Mouse (Mus musculus): ENCODE measurements around the gene Kazn. TPM values are rescaled to one million over a fixed set of nuclear protein-coding genes. Genes with fewer than 3 reads are reported as not detected.

Gene Kazn
- polyA plus RNA-seq, 1 experiment from 2014 or later, result 12.9 TPM

GRCm38 (mm10) chr4:142180874-142181273, 58.3 kb downstream of the Kazn start:
- no peaks in the 10 kb centered on the region for H3K27me3 ChIP-seq (ENCODE audit: control insufficient read depth, insufficient read depth, low read length)
- H3K4me3 ChIP-seq (ENCODE audit: low read length), result no peak overlapping the region
- peaks cover 33% of the 10 kb centered on the region for H3K4me1 ChIP-seq (ENCODE audit: control insufficient read depth, insufficient read depth, low read length)
- H3K9ac ChIP-seq (ENCODE audit: low read depth, low read length), result no peak overlapping the region
- H3K9me3 ChIP-seq (ENCODE audit: control insufficient read depth, low read length), result no peaks in the 10 kb centered on the region; the same call in 1 of the 2 replicates
- WGBS, result 67% methylated on average over 9 of the region's 9 CpGs
- no peak overlapping the region for H3K4me2 ChIP-seq (replicated peaks; ENCODE audit: low read depth, low read length)
- ATAC-seq (ENCODE audit: low FRiP score, low TSS enrichment), result no peak
- H3K27ac ChIP-seq (ENCODE audit: low read depth, low read length), result peak overlapping the region; percentile 73
- no peaks in the 10 kb centered on the region for H3K36me3 ChIP-seq (ENCODE audit: control insufficient read depth, insufficient read depth, low read length)

- Histone ChIP-seq H3K36me3 (ENCODE audit: control insufficient read depth, insufficient read depth, low read length) (no peaks in the 10 kb centered on the region), H3K4me1 (ENCODE audit: control insufficient read depth, insufficient read depth, low read length) (peaks cover 36% of the 10 kb centered on the region), H3K9ac (ENCODE audit: low read depth, low read length) (no peak overlapping the region), H3K4me2 (replicated peaks; ENCODE audit: low read depth, low read length) (no peak overlapping the region), H3K4me3 (ENCODE audit: low read length) (no peak overlapping the region), H3K9me3 (ENCODE audit: control insufficient read depth, low read length) (no peaks in the 10 kb centered on the region; the same call in 1 of the 2 replicates), H3K27me3 (ENCODE audit: control insufficient read depth, insufficient read depth, low read length) (no peaks in the 10 kb centered on the region), H3K27ac (ENCODE audit: low read depth, low read length) (peak overlapping the region; percentile 73)
- peak; percentile 62 for ATAC-seq (ENCODE audit: low FRiP score, low TSS enrichment)
- 6% methylated on average over 3 of the region's 3 CpGs for WGBS
These were observed 58.9 kb downstream of the Kazn start for GRCm38 (mm10) chr4:142180289-142180688.

- Histone ChIP-seq H3K27me3 (ENCODE audit: control insufficient read depth, insufficient read depth, low read length) (no peaks in the 10 kb centered on the region), H3K36me3 (ENCODE audit: control insufficient read depth, insufficient read depth, low read length) (no peaks in the 10 kb centered on the region), H3K4me2 (replicated peaks; ENCODE audit: low read depth, low read length) (no peak overlapping the region), H3K4me3 (ENCODE audit: low read length) (no peak overlapping the region), H3K9me3 (ENCODE audit: control insufficient read depth, low read length) (no peaks in the 10 kb centered on the region; the same call in 1 of the 2 replicates), H3K27ac (ENCODE audit: low read depth, low read length) (peak overlapping the region; percentile 73), H3K9ac (ENCODE audit: low read depth, low read length) (no peak overlapping the region), H3K4me1 (ENCODE audit: control insufficient read depth, insufficient read depth, low read length) (peaks cover 43% of the 10 kb centered on the region)
- 31% methylated on average over 13 of the region's 13 CpGs for WGBS
- ATAC-seq (ENCODE audit: low FRiP score, low TSS enrichment), result peak; percentile 21; the same call in 1 of the 2 replicates
These were observed 59.7 kb downstream of the Kazn start for GRCm38 (mm10) chr4:142179531-142179930.

GRCm38 (mm10) chr4:142176732-142177131, 62.5 kb downstream of the Kazn start:
- Histone ChIP-seq H3K4me1 (ENCODE audit: control insufficient read depth, insufficient read depth, low read length) (peaks cover 63% of the 10 kb centered on the region), H3K9ac (ENCODE audit: low read depth, low read length) (no peak overlapping the region), H3K9me3 (ENCODE audit: control insufficient read depth, low read length) (no peaks in the 10 kb centered on the region; the same call in 1 of the 2 replicates), H3K4me3 (ENCODE audit: low read length) (no peak overlapping the region), H3K36me3 (ENCODE audit: control insufficient read depth, insufficient read depth, low read length) (no peaks in the 10 kb centered on the region), H3K4me2 (replicated peaks; ENCODE audit: low read depth, low read length) (no peak overlapping the region), H3K27ac (ENCODE audit: low read depth, low read length) (no peak overlapping the region), H3K27me3 (ENCODE audit: control insufficient read depth, insufficient read depth, low read length) (no peaks in the 10 kb centered on the region)
- ATAC-seq (ENCODE audit: low FRiP score, low TSS enrichment), result no peak
- WGBS, result 88% methylated on average over 3 of the region's 3 CpGs

- no peak overlapping the region for H3K4me3 ChIP-seq (ENCODE audit: low read length)
- no peaks in the 10 kb centered on the region for H3K36me3 ChIP-seq (ENCODE audit: control insufficient read depth, insufficient read depth, low read length)
- H3K4me1 ChIP-seq (ENCODE audit: control insufficient read depth, insufficient read depth, low read length), result peaks cover 45% of the 10 kb centered on the region
- no peaks in the 10 kb centered on the region for H3K27me3 ChIP-seq (ENCODE audit: control insufficient read depth, insufficient read depth, low read length)
- no peaks in the 10 kb centered on the region; the same call in 1 of the 2 replicates for H3K9me3 ChIP-seq (ENCODE audit: control insufficient read depth, low read length)
- peak overlapping the region; percentile 70 for H3K27ac ChIP-seq (ENCODE audit: low read depth, low read length)
- H3K4me2 ChIP-seq (replicated peaks; ENCODE audit: low read depth, low read length), result no peak overlapping the region
- H3K9ac ChIP-seq (ENCODE audit: low read depth, low read length), result no peak overlapping the region
- peak; percentile 51 for ATAC-seq (ENCODE audit: low FRiP score, low TSS enrichment)
- 20% methylated on average over 6 of the region's 6 CpGs for WGBS
These were observed 65.2 kb downstream of the Kazn start for GRCm38 (mm10) chr4:142173981-142174485.

GRCm38 (mm10) chr4:142172942-142173341, 66.3 kb downstream of the Kazn start:
- ATAC-seq (ENCODE audit: low FRiP score, low TSS enrichment), result no peak
- Histone ChIP-seq H3K4me3 (ENCODE audit: low read length) (no peak overlapping the region), H3K27me3 (ENCODE audit: control insufficient read depth, insufficient read depth, low read length) (no peaks in the 10 kb centered on the region), H3K36me3 (ENCODE audit: control insufficient read depth, insufficient read depth, low read length) (no peaks in the 10 kb centered on the region), H3K4me2 (replicated peaks; ENCODE audit: low read depth, low read length) (no peak overlapping the region), H3K4me1 (ENCODE audit: control insufficient read depth, insufficient read depth, low read length) (peaks cover 46% of the 10 kb centered on the region), H3K9ac (ENCODE audit: low read depth, low read length) (no peak overlapping the region), H3K9me3 (ENCODE audit: control insufficient read depth, low read length) (no peaks in the 10 kb centered on the region; the same call in 1 of the 2 replicates), H3K27ac (ENCODE audit: low read depth, low read length) (peak overlapping the region; percentile 70; the same call in 1 of the 2 replicates)
- 87% methylated on average over 4 of the region's 4 CpGs for WGBS

GRCm38 (mm10) chr4:142171788-142172497, 67.3 kb downstream of the Kazn start:
- Histone ChIP-seq H3K4me1 (ENCODE audit: control insufficient read depth, insufficient read depth, low read length) (peaks cover 46% of the 10 kb centered on the region), H3K9ac (ENCODE audit: low read depth, low read length) (no peak overlapping the region), H3K36me3 (ENCODE audit: control insufficient read depth, insufficient read depth, low read length) (no peaks in the 10 kb centered on the region), H3K27ac (ENCODE audit: low read depth, low read length) (no peak overlapping the region), H3K27me3 (ENCODE audit: control insufficient read depth, insufficient read depth, low read length) (no peaks in the 10 kb centered on the region), H3K9me3 (ENCODE audit: control insufficient read depth, low read length) (no peaks in the 10 kb centered on the region; the same call in 1 of the 2 replicates), H3K4me3 (ENCODE audit: low read length) (no peak overlapping the region), H3K4me2 (replicated peaks; ENCODE audit: low read depth, low read length) (no peak overlapping the region)
- no peak for ATAC-seq (ENCODE audit: low FRiP score, low TSS enrichment)
- 83% methylated on average over 7 of the region's 8 CpGs for WGBS

GRCm38 (mm10) chr4:142170882-142171768, 68.1 kb downstream of the Kazn start:
- H3K4me3 ChIP-seq (ENCODE audit: low read length), result no peak overlapping the region
- H3K9ac ChIP-seq (ENCODE audit: low read depth, low read length), result no peak overlapping the region
- H3K4me2 ChIP-seq (replicated peaks; ENCODE audit: low read depth, low read length), result no peak overlapping the region
- no peak for ATAC-seq (ENCODE audit: low FRiP score, low TSS enrichment)
- WGBS, result 59% methylated on average over 18 of the region's 18 CpGs
- H3K36me3 ChIP-seq (ENCODE audit: control insufficient read depth, insufficient read depth, low read length), result no peaks in the 10 kb centered on the region
- H3K27ac ChIP-seq (ENCODE audit: low read depth, low read length), result peak overlapping the region; percentile 19; the same call in 1 of the 2 replicates
- no peaks in the 10 kb centered on the region for H3K27me3 ChIP-seq (ENCODE audit: control insufficient read depth, insufficient read depth, low read length)
- H3K9me3 ChIP-seq (ENCODE audit: control insufficient read depth, low read length), result no peaks in the 10 kb centered on the region
- H3K4me1 ChIP-seq (ENCODE audit: control insufficient read depth, insufficient read depth, low read length), result peaks cover 54% of the 10 kb centered on the region

Data from kidney, embryonic 14.5 days (tissue).